Mouse (Mus musculus): ENCODE results near the gene Pkn1.

The Pkn1 gene

GRCm38 (mm10) chr8:83652744-83653661, 46.0 kb downstream of the Pkn1 start:
- DNase-seq (ENCODE audit: low spot score) = peak; percentile 64

GRCm38 (mm10) chr8:83652030-83652743, 46.8 kb downstream of the Pkn1 start, which contains the start of gene Gipc1:
Gene Gipc1 (plus strand): TSS chr8:83652677.
- DNase-seq (ENCODE audit: low spot score) = peak; percentile 99

GRCm38 (mm10) chr8:83649699-83650098, 49.3 kb downstream of the Pkn1 start:
- no peak for DNase-seq (ENCODE audit: low spot score)

- DNase-seq (ENCODE audit: low spot score) = no peak
These were observed 50.9 kb downstream of the Pkn1 start for GRCm38 (mm10) chr8:83648031-83648430.

GRCm38 (mm10) chr8:83647511-83647910, 51.5 kb downstream of the Pkn1 start:
- no peak for DNase-seq (ENCODE audit: low spot score)

- no peak for DNase-seq (ENCODE audit: low spot score)
These were observed 59.3 kb downstream of the Pkn1 start for GRCm38 (mm10) chr8:83639649-83640048.

- DNase-seq (ENCODE audit: low spot score) = no peak
These were observed 60.1 kb downstream of the Pkn1 start for GRCm38 (mm10) chr8:83638856-83639255.

GRCm38 (mm10) chr8:83632083-83632707, 66.8 kb downstream of the Pkn1 start:
- no peak for DNase-seq (ENCODE audit: low spot score)

GRCm38 (mm10) chr8:83625676-83626299, 73.2 kb downstream of the Pkn1 start:
- no peak for DNase-seq (ENCODE audit: low spot score)

GRCm38 (mm10) chr8:83624739-83625138, 74.2 kb downstream of the Pkn1 start:
- DNase-seq (ENCODE audit: low spot score) = peak; percentile 47

GRCm38 (mm10) chr8:83623549-83623948, 75.4 kb downstream of the Pkn1 start:
- DNase-seq (ENCODE audit: low spot score) = no peak

- DNase-seq (ENCODE audit: low spot score) = peak; percentile 89
These were observed 76.5 kb downstream of the Pkn1 start for GRCm38 (mm10) chr8:83622389-83622989.

GRCm38 (mm10) chr8:83621691-83622388, 77.1 kb downstream of the Pkn1 start:
- no peak for DNase-seq (ENCODE audit: low spot score)

- DNase-seq (ENCODE audit: low spot score) = no peak
These were observed 79.3 kb downstream of the Pkn1 start for GRCm38 (mm10) chr8:83619568-83620285.

GRCm38 (mm10) chr8:83618566-83618965, 80.4 kb downstream of the Pkn1 start:
- DNase-seq (ENCODE audit: low spot score) = no peak

GRCm38 (mm10) chr8:83617111-83617510, 81.9 kb downstream of the Pkn1 start:
- DNase-seq (ENCODE audit: low spot score) = no peak

GRCm38 (mm10) chr8:83616625-83617024, 82.4 kb downstream of the Pkn1 start:
- DNase-seq (ENCODE audit: low spot score) = no peak
